In genomic region chr3:89772968-89773709, GRCm38 (mm10) we compare ENCODE assay signal across 8 mouse cellular contexts. TPM values are rescaled to one million over a fixed set of nuclear protein-coding genes. Genes with fewer than 3 reads are reported as not detected.
DNase-seq lines count a peak whose midpoint lies in the region; ATAC-seq lines count a peak whose summit lies in the region.

Gene Ube2q1, plus strand, starts transcription at chr3:89773616.

- H3K9me3 ChIP-seq in forebrain, embryonic 11.5 days (ENCODE audit: control insufficient read depth, low read length) = no peaks in the 10 kb centered on the region
- H3K9me3 ChIP-seq in heart, embryonic 16.5 days (replicated peaks; ENCODE audit: control insufficient read depth, low read length) = no peaks in the 10 kb centered on the region
- H3K9me3 ChIP-seq in liver, embryonic 15.5 days (replicated peaks) = no peaks in the 10 kb centered on the region
- H3K9me3 ChIP-seq in neural tube, embryonic 12.5 days = no peaks in the 10 kb centered on the region

- H3K27me3 ChIP-seq in forebrain, embryonic 11.5 days (ENCODE audit: control insufficient read depth, insufficient read depth, low read length) = no peaks in the 10 kb centered on the region
- no peaks in the 10 kb centered on the region for H3K27me3 ChIP-seq in heart, embryonic 16.5 days (ENCODE audit: control insufficient read depth, insufficient read depth, low read length)
- no peaks in the 10 kb centered on the region for H3K27me3 ChIP-seq in liver, embryonic 15.5 days
- H3K27me3 ChIP-seq in neural tube, embryonic 12.5 days (replicated peaks) = no peaks in the 10 kb centered on the region

- WGBS in forebrain, embryonic 11.5 days = under 1% methylated on average over 82 of the region's 90 CpGs
- WGBS in heart, embryonic 16.5 days = under 1% methylated on average over 67 of the region's 90 CpGs
- under 1% methylated on average over 72 of the region's 90 CpGs for WGBS in liver, embryonic 15.5 days (ENCODE audit: insufficient replicate concordance)
- WGBS in neural tube, embryonic 12.5 days = under 1% methylated on average over 85 of the region's 90 CpGs

- peak; percentile 91 for ATAC-seq in forebrain, embryonic 11.5 days (replicated peaks; ENCODE audit: low FRiP score)
- ATAC-seq in heart, embryonic 16.5 days (replicated peaks; ENCODE audit: extremely low read depth, insufficient read depth, low FRiP score) = peak; percentile 93
- ATAC-seq in liver, embryonic 15.5 days (ENCODE audit: insufficient read depth) = peak; percentile 81
- ATAC-seq in neural tube, embryonic 12.5 days (ENCODE audit: low FRiP score, low read depth) = peak; percentile 96

- DNase-seq in CD8-positive naive resting alpha-beta T cell, adult 2 months (ENCODE audit: low read depth in 2 of 2, low spot score in 2 of 2) = peak; percentile 92 to 94
- peak; percentile 70 for DNase-seq in c-Kit-positive CD71-negative TER-119-negative erythroid progenitor cells, embryonic 14.5 days (ENCODE audit: low read depth)
- DNase-seq in forebrain, embryonic 11.5 days (ENCODE audit: low spot score) = peak; percentile 97
- DNase-seq in kidney, postnatal 36 days = peak; percentile 97 to 98
- DNase-seq in telencephalon, adult 2 months (ENCODE audit: low read depth, low spot score) = peak; percentile 96

- H3K4me1 ChIP-seq in forebrain, embryonic 11.5 days (replicated peaks; ENCODE audit: control insufficient read depth, insufficient read depth, low read length) = peaks cover 11% of the 10 kb centered on the region
- peaks cover 27% of the 10 kb centered on the region for H3K4me1 ChIP-seq in heart, embryonic 16.5 days (ENCODE audit: control insufficient read depth, insufficient read depth, low read length)
- H3K4me1 ChIP-seq in liver, embryonic 15.5 days (replicated peaks) = peaks cover 54% of the 10 kb centered on the region
- H3K4me1 ChIP-seq in neural tube, embryonic 12.5 days = peaks cover 30% of the 10 kb centered on the region

- peak within 1 kb of the TSS; percentile 83 for H3K4me2 ChIP-seq in forebrain, embryonic 11.5 days (ENCODE audit: low read depth, low read length, severe bottlenecking)
- H3K4me2 ChIP-seq in heart, embryonic 16.5 days (ENCODE audit: low read depth, low read length) = peak within 1 kb of the TSS; percentile 92
- H3K4me2 ChIP-seq in liver, embryonic 15.5 days = peak within 1 kb of the TSS; percentile 89
- peak within 1 kb of the TSS; percentile 91 for H3K4me2 ChIP-seq in neural tube, embryonic 12.5 days (replicated peaks)

- no peaks in the 10 kb centered on the region for H3K36me3 ChIP-seq in forebrain, embryonic 11.5 days (ENCODE audit: control insufficient read depth, insufficient read depth, low read length)
- H3K36me3 ChIP-seq in heart, embryonic 16.5 days (ENCODE audit: control insufficient read depth, insufficient read depth) = peaks cover 17% of the 10 kb centered on the region
- peaks cover 20% of the 10 kb centered on the region for H3K36me3 ChIP-seq in liver, embryonic 15.5 days (replicated peaks)
- H3K36me3 ChIP-seq in neural tube, embryonic 12.5 days = peaks cover 24% of the 10 kb centered on the region

- H3K4me3 ChIP-seq in forebrain, embryonic 11.5 days (ENCODE audit: low read depth, low read length) = peak within 1 kb of the TSS; percentile 99
- peak within 1 kb of the TSS; percentile 75 for H3K4me3 ChIP-seq in heart, embryonic 16.5 days (ENCODE audit: low read length)
- H3K4me3 ChIP-seq in liver, embryonic 15.5 days (replicated peaks) = peak within 1 kb of the TSS; percentile 98
- H3K4me3 ChIP-seq in neural tube, embryonic 12.5 days = peak within 1 kb of the TSS; percentile 99

- H3K27ac ChIP-seq in forebrain, embryonic 11.5 days (ENCODE audit: low read depth, low read length) = peak within 1 kb of the TSS; percentile 88
- peak within 1 kb of the TSS; percentile 95 for H3K27ac ChIP-seq in heart, embryonic 16.5 days (ENCODE audit: low read length)
- H3K27ac ChIP-seq in liver, embryonic 15.5 days (replicated peaks) = peak within 1 kb of the TSS; percentile 89
- peak within 1 kb of the TSS; percentile 92 for H3K27ac ChIP-seq in neural tube, embryonic 12.5 days

- peak within 1 kb of the TSS; percentile 98 for H3K9ac ChIP-seq in forebrain, embryonic 11.5 days (ENCODE audit: low read length)
- peak within 1 kb of the TSS; percentile 92 for H3K9ac ChIP-seq in heart, embryonic 16.5 days (ENCODE audit: low read length)
- H3K9ac ChIP-seq in liver, embryonic 15.5 days = peak within 1 kb of the TSS; percentile 97
- peak within 1 kb of the TSS; percentile 99 for H3K9ac ChIP-seq in neural tube, embryonic 12.5 days

RNA-seq across cellular contexts. Expression of gene Ube2q1, which starts in this region (rescaled TPM):
- 20.7 and 25.4 TPM in 2 replicates for polyA plus RNA-seq in forebrain, embryonic 11.5 days (2014; fragmentation: Nextera tagmentation; extraction: Ambion mirVana)
- 7.2 and 8.3 TPM in 2 replicates for polyA plus RNA-seq in heart, embryonic 16.5 days (2015; fragmentation: Nextera tagmentation; extraction: Ambion mirVana)
- polyA plus RNA-seq in liver, embryonic 15.5 days (2015; fragmentation: Nextera tagmentation; extraction: Ambion mirVana) = 3.1 and 3.5 TPM in 2 replicates
- 18.6 and 21.2 TPM in 2 replicates for polyA plus RNA-seq in neural tube, embryonic 12.5 days (2016; fragmentation: Nextera tagmentation; extraction: Ambion mirVana)

Comparison
In these comparisons a context has a peak if more than half of its experiments do, and no peak if none do; other contexts are left out.
1. Peak in every context shown above with its lines: DNase-seq, ATAC-seq, H3K4me3 ChIP-seq and H3K27ac ChIP-seq.